Mouse (Mus musculus) spleen, adult 12 weeks (tissue): ENCODE results near the gene Tmem245.
A peak's percentile ranks its signal among the peaks of the same experiment; 100 is the strongest.

Source experiments
- DNase-seq: peaks from one replicate; pipeline ENCODE4 v3.0.0; 2022; ENCODE audit warnings: low spot score

The Tmem245 gene

GRCm38 (mm10) chr4:56946641-56947640 lies at the start of gene Tmem245:
Gene Tmem245 (minus strand): TSS chr4:56947437.
- DNase-seq = peak; percentile 77

DNA sequence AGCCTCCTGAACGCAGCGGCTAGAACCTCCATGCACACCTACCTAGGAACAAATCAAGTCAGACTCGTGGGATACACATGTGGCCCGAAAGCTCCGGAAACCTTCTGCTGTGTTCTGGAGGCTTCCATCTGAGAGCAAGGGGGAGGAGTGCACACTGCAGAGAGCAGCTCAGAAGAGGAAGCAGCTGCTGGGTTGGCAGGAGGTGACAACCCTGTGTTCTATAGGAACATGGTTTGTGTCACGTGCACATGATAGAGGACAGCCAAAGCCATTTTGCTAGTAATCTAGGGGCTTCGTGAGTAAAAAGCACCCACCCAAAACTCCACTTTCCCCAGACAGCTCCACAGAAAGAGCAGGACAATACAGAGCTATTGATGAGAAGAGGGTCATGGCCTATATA lies 46.1 kb upstream of the Tmem245 start:
- no peak for DNase-seq

- no peak for DNase-seq
These were observed 44.7 kb upstream of the Tmem245 start for GRCm38 (mm10) chr4:56991951-56992350.

DNA sequence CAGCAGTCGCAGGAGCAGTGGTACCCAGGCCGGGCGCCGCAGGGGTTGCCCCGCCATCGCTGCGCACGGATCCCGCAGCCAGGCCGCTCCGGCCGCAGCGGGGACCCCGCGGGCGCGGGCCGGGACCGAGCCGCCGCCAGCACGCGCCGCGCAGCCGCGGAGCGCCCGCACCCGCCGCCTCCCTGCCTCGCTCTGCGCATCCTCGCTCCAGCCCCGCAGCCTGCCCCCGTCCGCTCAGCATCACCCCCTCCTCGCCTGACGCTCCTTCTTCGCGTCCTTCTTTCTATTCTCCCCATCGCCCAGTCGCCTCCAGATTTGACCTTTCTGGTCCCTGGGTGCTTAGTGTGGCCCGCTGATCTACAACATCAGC lies 43.0 kb upstream of the Tmem245 start, which contains the start of gene Frrs1l:
Gene Frrs1l (minus strand): TSS at position 177 of the 370 bp plus-strand sequence.
- no peak for DNase-seq

- no peak for DNase-seq
These were observed 42.4 kb upstream of the Tmem245 start for GRCm38 (mm10) chr4:56989431-56990214.

GRCm38 (mm10) chr4:56965586-56966179 lies 18.4 kb upstream of the Tmem245 start:
- no peak for DNase-seq

- no peak for DNase-seq
These were observed 16.4 kb upstream of the Tmem245 start for GRCm38 (mm10) chr4:56963687-56964086.

GRCm38 (mm10) chr4:56961320-56961925 lies 14.2 kb upstream of the Tmem245 start:
- no peak for DNase-seq

- DNase-seq = no peak
These were observed 10.3 kb upstream of the Tmem245 start for GRCm38 (mm10) chr4:56957518-56957917.

- DNase-seq = no peak
These were observed 6.0 kb upstream of the Tmem245 start for GRCm38 (mm10) chr4:56953235-56953634.

- no peak for DNase-seq
These were observed 4.5 kb upstream of the Tmem245 start for GRCm38 (mm10) chr4:56951701-56952100.

- DNase-seq = no peak
These were observed 2.3 kb upstream of the Tmem245 start for GRCm38 (mm10) chr4:56949494-56949893.

GRCm38 (mm10) chr4:56946180-56946579 lies 1.1 kb downstream of the Tmem245 start:
- no peak for DNase-seq

GRCm38 (mm10) chr4:56944286-56944685 lies 3.0 kb downstream of the Tmem245 start:
- DNase-seq = no peak

GRCm38 (mm10) chr4:56943258-56943657 lies 4.0 kb downstream of the Tmem245 start:
- no peak for DNase-seq

- DNase-seq = no peak
These were observed 4.7 kb downstream of the Tmem245 start for GRCm38 (mm10) chr4:56942567-56942966.

DNA sequence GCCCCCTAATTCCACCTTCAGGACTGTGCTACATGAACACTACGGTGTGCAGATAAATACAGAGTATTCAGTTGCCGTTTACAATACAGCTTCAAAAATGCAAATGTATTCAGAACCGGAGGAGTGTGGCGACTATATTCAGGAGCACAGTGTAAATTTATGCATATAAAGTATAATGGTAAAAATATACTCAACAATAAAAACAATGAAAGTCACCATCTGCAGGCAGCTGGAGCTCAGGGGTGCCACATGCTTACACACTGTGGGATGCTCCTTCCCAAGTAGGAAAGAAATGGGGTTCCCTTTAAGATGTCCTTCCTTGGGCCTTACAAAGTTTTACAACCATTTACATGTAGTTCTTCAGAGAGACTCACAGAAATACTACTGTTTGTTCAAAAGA lies 5.8 kb downstream of the Tmem245 start:
- DNase-seq = no peak

DNA sequence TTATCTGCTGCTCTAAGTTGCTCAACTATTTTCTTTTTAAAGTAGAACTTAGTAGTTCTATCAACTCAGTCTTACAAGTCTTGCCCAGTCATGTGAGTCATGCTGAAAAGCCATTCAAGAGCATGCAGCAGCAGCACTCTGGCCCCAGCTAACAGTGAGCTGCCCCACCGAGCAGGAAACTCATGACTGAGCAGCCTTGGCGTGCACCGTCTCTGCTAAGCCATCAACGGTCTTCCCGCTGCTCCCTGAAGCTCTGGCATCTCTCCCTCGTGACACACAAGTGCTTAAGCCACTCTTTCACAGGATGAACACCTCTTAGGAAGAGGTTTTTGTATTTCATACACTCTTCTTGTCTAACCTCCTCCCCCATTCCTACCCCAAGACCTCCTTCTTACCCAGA lies 10.1 kb downstream of the Tmem245 start:
- DNase-seq = no peak

DNA sequence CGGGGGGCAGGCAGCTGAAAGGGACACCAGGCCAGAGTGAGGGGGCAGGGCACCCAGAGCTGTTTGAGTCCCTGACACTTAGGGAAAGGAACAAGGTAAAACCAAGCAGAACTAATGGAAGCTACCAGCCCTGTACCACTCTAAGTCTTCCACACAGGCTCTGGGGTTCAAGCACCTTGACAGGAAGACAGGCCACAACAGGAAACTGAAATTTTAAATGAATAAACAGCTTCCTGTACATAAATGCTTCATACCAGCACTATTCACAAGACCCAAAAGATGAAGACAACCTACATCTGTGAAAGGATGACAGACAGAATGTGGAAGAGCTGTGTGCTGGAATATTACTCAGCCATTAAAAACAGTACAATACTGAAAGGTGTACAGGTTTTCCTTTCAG lies 11.9 kb downstream of the Tmem245 start:
- DNase-seq = no peak

GRCm38 (mm10) chr4:56933154-56933553 lies 14.1 kb downstream of the Tmem245 start:
- no peak for DNase-seq

DNA sequence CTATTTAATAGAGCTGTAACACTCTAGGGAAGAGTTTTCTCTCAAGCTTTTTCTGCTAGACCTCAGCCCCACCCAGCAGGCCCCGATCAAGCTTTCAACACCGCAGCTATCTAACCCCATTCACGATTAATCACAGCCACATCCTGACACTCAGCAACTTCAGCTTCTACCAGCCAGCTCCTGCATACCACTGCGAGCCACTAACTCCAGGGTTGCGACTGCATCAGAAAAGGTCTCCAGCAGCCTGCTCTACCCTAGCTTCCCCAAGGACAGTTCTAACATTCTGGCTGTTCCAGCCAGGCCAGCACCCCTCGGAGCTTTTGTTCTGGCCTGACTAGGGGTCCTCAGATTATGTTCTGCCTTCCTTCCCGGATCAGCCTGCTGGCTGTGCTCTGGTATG lies 15.1 kb downstream of the Tmem245 start:
- no peak for DNase-seq

DNA sequence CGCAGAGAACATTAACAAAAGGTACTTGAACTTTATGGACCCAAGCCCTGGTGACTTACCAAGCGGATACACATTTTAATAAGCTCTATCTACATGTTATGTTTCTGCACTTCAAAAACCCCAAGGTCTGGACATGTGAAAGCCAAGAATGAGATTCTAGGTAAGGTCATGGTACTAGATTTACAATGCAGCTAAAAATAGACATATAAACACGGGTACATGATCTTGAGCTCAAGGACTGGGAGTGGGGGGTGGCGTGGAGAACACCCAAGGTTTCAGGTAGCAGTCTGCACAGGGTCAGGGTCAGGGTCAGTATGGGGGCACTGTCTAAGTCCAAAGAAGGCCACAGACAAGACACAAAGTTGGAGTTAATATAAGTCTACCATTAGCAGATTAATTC lies 16.9 kb downstream of the Tmem245 start:
- DNase-seq = no peak
